Mouse (Mus musculus) urinary bladder, adult 18-20 months (tissue): Measurements from ENCODE around the gene Nfix.
"Not testable (repeated sequence)": the region's sequence is repeated elsewhere in the genome, so short reads cannot be mapped to it uniquely, and the experiment has no call there.

Experiments
- DNase-seq, 2 experiments: peaks; one replicate each; pipeline ENCODE4 v3.0.0; 2022; ENCODE audit warnings: low spot score in 2 of 2, mixed read lengths in 2 of 2

Gene Nfix

DNA sequence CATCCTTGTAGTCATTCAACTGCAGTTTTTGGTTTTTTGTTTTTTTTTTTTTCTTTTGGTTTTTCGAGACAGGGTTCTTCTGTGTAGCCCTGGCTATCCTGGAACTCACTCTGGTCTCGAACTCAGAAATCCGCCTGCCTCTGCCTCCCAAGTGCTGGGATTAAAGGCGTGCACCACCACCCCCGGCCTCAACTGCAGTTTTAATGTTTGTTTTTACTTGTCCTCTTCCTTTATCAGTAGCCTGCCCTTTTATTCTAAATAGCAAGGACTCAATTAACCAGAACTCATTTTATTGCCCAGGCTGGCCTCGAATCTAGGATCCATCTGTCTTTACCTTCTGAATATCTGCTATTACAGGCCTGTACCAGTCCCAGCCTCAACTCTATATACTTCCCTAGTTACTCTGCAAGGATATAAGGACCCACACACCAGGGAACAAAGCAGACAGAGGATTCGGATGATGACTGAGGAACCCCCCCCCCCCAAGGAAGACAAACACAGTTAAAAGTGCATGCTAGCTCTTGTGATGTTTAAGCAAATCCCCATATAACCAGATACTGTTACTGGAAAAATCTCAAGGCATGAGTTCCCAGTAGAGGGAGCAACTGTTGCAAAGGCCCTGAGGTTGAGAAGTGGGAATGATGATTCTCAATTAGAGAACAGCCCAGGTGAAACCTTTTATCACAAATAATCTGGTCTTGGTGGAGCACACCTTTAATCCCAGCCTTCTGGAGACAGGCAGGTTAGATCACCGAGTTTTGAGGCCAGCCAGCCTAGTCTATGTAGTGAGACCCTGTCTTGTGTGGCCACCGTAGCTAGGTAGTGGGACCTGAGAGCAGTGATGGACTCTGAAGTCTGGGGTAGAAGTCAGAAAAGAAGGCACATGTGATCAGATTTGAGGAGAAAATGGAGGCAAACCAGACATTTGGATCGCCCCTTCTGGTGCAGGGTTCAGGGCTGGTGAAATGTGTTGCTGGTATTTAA, 32.9 kb upstream of the Nfix start:
- DNase-seq: no peak

DNA sequence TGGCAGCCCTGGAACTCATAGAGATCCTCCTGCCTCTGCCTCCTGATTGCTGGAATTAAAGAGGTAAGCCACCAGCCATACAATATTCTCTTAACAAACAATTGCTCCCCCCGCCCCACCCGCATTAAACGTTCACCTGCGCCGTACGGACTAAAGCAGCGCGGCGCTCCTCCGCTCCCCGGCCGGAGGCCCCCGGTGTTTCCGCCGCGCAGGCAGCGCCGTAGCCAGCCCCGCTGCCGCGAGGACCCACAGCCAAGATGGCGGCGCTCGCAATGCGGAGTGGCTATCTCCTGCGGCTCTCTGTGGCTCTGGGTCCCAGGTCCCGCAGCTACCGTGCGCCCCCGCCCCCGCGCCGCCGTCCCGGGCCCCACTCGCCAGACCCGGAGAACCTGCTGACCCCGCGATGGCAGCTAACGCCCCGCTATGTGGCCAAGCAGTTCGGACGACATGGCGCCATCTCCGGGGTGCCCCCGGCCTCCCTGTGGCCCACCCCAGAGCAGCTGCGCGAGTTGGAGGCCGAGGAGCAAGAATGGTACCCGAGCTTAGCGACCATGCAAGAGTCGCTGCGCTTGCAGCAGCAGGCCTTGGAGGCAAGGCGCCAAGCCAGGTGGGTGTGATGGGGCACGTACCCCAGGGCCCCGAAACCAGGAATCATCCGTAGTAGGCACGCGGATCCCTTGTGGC, 32.0 kb upstream of the Nfix start:
- DNase-seq: peak; percentile 63 to 84

GRCm38 (mm10) chr8:84831490-84831889, 31.3 kb upstream of the Nfix start, which contains the start of gene Gadd45gip1:
TSS of gene Gadd45gip1 (plus strand) at chr8:84831522.
- no peak for DNase-seq

- not testable (repeated sequence) for DNase-seq
Measured at GRCm38 (mm10) chr8:84826518-84826917, 26.4 kb upstream of the Nfix start.

- DNase-seq: no peak
Measured at GRCm38 (mm10) chr8:84825636-84826035, 25.5 kb upstream of the Nfix start.

DNA sequence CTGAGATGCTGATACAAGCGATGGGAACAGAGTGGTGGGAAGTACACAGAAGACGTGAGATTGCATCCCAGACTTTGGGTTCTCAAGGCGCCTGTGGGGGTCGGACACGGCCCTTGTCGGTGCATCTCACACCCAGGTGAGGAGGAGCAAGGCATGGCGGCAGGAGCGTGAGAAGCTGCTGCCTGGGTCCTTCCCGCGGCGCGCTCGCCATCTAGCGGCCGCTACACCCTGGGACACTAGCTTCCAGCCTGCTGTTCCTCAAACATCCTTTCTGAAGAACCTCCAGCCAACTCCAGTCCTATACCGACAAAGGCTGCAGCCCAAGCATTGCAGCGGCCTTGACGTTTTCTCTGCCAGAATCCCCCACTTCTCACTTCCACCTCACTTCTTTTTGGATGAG, 23.5 kb upstream of the Nfix start:
- DNase-seq: no peak

- no peak for DNase-seq
Measured at GRCm38 (mm10) chr8:84822723-84823122, 22.6 kb upstream of the Nfix start, which contains the start of gene Dand5. TSS of gene Dand5 (minus strand) at chr8:84822823.

DNA sequence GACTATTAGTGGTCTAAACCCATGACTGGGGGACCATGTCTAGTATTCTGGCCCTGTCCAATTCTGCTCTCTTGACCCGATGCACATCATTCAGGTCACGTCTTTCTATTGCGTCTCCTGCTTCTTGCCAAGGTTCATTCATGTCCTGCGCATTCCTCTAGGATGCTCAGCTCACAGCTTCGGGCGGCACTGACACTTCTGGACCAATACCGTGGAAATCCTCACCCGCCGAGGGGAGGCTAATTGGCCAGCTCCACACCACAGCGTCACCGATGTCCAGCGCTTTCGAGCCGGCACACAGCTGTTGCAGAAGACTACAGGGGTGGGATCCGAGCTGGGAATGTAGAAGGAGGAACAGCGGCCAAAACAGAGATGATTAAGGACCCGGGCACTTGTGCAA, 16.0 kb upstream of the Nfix start:
- no peak for DNase-seq

DNA sequence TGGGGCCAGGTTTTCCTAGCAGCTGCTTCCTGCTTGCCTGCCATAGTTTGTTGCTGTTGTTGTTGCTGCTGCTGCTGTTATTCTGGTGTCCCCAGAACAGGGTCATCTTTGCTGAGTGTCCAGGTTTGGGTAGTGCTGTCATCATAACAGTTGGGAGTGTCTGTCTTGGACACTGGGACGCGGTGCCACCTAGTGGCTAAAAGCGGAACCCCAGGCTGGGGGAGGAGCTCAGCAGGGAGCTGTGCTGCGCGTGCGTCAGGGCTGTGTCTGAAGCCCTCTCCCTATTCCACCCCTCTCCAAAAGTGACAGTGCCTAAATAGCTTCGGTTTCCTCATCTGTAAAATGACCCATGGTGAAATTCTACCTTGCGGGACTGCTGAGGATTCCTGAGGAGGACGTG, 15.4 kb upstream of the Nfix start:
- DNase-seq: peak; percentile 89 to 98

DNA sequence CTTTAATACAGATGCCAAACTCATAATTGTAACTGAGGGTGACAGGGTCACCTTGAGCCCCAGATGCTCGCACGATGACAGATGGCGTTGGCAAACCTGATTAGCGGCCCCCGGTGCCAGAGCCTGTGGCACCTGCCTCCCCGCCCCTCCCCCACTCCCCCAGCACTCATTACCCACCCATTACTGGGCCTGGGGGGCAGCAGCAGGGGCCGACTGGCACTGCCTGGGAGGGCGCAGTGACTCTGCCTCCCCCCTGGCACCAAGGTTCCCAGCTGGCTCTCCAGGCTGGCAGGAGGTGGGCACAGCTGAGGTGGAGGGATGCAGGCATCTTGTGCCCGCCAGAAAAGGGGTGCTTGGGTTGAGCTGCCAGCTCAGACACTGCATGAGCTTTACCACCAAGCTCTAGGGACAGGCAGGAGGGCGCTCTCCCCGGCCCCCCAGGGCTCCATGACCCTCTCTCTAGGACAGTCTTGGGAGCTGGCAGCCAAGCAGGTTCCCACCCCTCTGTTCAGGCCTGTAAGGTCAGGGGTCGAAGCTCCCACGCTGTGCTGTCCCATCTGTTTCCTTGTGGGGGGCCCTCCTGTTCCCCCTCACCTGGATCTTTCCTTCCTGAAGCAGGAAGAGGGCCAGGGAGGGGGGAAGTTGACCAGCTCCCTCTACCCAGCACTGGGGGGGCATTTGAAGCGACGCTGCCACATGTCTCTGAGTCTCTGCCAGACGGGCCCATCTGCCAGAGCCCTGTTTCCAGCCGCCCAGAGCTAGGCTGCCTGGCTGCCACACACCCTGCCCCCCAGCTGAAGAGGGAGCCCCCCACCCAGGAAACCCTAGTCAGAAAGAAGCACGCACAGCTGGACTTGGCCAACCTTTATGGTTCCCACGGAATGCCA, 14.7 kb upstream of the Nfix start:
- DNase-seq: no peak

GRCm38 (mm10) chr8:84814240-84814554, 14.1 kb upstream of the Nfix start:
- no peak for DNase-seq

DNA sequence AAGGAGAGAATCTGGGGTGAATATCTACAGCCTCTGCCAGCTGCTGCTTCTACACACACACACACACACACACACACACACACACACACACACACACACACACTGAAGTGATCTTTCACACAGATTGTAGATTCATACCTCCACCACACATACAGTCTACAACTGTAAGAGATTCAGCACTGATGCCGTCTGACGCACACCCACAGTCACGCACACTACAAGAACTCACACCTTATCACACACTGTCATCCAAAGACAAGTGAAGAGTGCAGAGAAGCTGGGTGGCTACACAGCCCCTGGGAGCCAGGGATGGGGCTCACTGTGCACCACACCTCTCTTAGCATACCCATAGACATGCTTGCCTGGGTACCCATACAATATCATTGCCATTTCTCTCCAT, 13.7 kb upstream of the Nfix start:
- no peak for DNase-seq

DNA sequence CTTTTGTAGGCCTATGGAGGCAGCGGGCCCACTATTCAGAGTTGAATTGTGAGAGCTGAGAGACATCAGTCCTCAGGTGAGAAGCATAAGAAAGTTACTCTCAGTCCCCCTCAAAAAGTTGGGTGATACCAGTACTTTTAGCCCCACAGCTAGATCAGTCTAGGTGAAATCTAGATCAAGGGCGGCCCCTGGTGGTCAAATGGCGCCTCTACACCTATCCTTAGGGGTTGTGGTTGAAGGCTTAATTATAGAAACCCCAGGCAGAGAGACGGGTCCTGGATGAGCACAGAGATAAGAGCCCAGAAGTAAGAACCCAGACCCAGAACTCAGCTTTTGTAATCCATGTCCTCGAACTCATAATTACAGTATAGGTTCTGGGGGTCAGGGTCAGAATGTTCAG, 12.9 kb upstream of the Nfix start:
- peak; percentile 62 to 68 for DNase-seq

DNA sequence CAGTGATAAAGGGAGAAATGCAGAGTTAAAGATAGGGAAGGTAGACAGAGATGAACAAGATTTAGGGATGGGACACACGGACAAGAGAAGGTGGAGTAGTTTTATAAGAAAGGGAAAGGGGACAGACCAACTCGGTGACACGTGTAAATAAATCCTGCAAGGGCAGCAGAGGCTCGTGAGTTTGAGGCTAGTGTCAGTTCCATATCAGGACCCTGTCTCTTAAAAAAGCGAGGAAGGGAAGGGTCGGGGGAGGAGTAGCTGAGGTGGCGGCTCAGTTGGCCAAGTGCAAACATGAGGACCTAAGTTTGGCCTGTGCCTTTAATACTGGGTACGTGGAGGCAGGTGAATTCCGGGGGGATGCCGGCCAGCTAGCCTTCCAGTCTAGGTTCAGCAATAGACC, 11.2 kb upstream of the Nfix start:
- DNase-seq: no peak

DNA sequence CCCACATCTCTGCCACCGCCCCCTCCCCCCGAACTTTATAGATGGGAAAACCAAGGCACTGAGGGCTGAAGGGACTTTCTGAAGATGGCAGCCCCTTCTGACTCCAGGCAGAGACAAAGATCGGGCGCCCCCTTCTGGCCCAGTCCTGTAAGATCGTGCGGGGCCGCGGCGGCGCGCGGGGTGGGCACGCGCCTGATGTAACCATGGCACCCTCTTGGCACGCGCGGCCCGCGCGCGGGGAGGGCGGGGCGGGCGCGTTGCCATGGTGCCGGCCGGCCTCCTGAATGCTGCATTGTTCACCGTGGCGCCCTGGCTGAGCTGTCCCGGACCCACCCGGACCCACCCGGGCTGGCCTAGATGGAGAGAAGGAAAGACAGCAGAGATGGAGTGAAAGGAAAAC, 10.8 kb upstream of the Nfix start:
- DNase-seq: peak; percentile 86 to 92

- DNase-seq: no peak
Measured at GRCm38 (mm10) chr8:84809941-84810280, 9.8 kb upstream of the Nfix start.

DNA sequence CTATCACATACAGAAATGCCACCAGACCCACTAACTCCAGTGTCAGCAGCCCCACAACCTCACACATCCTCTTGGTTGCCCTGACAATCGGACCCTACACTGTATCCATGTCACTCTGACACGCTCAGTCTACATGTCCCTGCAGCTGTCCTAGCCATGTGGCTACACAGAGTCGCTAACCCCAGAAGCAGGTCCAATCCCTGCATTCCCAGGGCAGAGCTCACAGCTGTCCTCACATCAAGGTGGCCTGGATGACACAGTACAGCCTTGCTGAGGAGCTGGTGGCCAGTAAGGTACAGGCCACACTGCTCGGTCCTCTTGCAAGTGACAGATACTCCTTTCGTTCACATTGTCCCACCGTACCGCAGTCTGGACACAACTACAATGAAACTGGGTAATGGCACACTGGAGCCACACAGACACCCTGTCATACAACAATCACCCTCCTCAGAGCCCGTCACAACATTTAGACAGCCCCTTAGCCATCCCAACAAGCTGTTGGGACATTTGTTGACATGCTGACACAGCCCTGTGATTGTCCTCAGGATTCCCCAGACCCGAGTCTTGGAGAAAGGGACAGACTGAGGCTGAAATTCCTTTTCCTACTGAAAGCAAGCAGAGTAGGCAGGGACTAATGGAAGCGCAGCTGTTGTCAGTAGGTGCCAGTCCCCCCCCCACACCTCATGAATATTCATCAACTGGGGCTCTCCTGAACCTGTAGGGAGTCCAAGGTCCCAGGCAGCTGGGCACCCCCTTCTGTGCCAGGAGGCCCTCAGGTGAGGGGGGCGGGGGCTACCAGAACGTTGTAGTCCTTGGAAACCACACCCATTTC, 9.2 kb upstream of the Nfix start:
- no peak for DNase-seq

- no peak for DNase-seq
Measured at GRCm38 (mm10) chr8:84806031-84806430, 5.9 kb upstream of the Nfix start.

DNA sequence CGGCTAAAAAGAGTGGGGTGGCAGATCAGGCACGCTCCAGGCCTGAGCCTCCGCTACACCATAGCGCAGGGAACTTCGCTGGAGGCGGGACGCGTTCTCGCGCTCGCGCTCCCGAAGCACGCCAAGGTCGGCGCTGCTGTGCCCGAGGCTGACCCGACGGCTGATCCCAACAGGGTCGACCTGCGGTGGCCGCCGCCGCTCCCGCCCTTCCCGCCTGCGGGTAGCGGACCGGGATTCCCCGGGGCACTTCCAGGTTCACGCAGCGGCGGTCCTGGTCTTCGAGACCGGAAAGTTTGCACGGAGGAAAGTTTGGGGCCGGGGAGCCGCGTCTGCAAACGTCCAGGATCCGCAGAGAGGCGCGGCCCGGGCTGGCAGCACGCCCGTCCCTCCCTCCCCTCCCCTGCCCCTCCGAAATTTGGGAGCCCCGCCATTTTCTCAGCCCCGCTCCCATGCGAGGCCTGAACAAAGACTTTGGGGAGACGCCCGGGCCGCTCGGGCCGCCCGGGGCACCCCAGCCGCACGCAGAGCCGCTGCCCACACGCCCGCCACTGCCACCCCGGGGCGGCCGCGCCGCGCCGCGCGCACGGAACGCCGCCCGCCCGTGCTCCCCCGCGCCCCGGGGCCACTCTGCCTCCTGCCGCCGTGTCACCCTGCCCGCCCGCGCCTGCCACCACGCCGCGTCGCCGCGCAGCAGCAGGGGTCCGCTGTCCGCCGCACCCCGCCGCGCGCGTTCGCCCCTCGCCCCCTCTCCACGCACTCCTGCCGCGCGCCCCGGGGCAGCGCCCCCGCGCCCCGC, 810 bp downstream of the Nfix start:
- peak in 1 of 2 experiments; percentile 62 for DNase-seq

DNA sequence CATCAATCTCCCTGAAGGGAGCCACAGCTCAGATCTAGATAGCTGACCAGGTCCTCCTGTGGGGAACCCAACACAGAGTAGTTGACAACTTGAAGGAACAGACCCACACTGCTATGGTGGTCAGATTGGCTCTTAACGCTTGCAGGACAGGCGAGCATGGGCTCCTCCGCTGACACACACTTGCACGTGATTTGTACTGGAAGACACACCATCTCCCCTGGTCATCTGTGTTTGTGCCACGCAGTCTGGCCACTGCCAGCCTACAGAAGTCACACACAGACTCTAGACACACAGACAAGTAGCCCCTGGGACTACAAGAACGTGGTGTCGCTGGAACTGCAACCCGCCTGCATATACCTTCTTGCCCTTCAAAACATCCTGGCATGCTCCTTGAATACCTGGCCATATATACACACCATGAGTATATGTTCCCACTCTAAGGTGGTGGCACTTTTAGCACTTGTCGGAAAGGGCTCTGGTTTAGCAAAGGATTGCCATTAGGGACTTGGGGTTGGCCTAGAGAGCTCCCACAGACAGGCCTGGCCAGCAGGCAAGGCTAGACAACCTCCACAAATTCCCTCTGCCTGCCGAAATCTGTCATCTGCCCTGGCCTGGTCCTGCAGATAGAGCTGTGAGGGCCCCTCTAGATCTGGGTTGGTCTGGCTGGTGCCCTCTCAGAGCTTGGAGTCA, 1.6 kb downstream of the Nfix start:
- DNase-seq: no peak
